Mouse (Mus musculus) fibroblast of lung, adult 2 months (primary cell): Measurements from ENCODE around the gene Grb7.

Source experiments
- DNase-seq: peaks from one replicate; pipeline ENCODE4 v3.0.0-alpha.2; 2011; ENCODE audit warnings: low read depth

Gene Grb7

DNA sequence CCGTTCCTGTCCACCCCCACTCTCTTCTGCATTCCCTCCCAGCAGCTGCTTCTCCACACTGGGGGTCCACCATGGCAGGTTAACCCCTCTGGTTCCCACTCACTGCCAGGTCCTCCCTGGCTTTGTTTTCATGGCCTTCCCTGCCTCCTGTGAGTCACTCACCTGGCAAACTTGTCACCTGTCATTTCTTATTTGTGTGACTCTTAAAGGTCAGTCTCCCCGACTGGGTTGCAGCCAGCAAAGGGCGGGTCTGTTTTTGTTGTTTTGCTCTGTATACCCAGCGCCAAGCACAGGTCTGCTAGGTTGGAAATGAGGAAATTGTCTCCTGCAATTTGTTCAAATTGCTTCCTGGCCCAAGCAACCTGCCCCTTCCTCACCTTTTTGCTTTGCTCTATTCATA lies 515 bp upstream of the Grb7 start:
- no peak for DNase-seq

DNA sequence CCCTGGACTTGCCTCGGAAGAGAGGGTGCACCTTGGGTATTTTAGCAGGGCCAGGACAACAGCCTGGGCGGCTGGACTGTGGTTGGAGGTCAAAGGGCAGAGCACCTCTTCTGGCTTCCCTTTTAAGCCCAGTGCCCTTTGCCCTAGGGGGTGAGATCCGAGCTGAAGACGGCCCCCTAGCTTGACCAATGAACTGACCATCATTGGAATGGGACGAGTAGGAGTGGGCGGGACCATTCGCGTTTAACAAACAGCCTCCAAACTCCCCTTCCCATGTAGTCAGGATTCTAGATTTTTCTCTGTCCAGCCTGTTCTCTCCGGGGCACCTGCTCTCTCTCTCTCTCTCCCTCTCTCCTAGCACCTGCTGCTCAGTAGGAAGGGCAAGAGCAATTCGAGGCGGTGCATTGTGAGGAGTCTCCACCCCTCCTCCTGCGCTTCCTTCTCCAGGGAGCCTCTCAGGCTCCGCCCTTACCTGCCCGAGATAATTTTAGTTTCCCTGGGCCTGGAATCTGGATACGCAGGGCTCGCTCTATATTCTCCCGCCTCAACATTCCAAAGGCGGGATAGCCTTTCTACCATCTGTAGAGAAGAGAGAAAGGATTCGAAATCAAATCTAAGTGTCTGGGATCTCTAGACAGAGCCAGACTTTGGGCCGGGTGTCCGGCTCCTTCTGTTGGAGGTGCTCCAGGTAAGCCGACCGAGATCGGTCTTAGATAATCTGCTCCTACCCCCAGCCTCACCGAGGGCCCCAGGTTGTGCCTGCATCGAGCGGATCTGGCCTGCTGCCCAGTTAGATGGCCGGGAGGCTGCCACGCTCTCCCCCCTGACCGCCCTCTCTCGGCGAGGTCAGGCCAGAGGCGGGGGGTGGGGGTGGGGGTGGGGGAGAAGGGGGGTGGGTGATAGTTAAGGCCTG lies 624 bp downstream of the Grb7 start:
- DNase-seq = no peak

DNA sequence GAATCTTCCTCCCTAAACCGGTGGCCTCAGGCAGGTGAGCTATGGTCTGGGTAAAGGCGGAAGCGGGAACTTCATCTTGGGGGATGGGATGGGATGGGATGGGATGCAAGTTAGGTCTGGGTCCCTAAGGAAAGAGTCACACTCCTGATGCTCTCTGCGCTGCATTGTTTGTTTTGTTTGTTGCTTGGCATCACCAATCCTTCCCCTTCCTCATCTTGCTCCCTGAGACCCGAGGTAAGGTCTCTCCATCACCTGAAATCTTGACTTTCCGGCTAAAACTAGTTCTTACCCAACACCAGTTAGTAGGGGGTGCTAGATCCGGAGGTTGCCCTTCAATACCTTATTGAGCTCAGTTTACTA lies 1.3 kb downstream of the Grb7 start:
- DNase-seq = no peak

- DNase-seq = no peak
Measured at GRCm38 (mm10) chr11:98448191-98448790, 2.1 kb downstream of the Grb7 start.

DNA sequence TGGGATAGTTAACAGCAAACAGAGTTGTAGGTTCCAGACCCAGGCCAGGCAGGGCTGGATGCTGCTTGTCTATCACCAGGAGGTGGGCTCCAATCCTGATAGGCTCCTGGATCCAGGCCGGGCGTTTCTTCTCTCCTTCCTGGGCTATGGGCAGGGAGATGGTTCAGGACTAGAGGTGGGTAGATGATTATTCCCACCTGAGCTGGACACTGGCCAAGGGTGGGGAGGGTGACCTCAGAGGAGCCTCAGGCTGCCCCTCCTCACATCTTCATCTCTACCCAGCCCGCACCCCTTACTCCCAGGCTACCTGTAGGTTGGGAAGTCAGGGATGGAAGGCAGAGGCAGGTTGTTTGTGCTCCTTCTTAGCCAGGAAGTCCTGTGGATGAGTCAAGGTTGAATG lies 3.2 kb downstream of the Grb7 start:
- no peak for DNase-seq

DNA sequence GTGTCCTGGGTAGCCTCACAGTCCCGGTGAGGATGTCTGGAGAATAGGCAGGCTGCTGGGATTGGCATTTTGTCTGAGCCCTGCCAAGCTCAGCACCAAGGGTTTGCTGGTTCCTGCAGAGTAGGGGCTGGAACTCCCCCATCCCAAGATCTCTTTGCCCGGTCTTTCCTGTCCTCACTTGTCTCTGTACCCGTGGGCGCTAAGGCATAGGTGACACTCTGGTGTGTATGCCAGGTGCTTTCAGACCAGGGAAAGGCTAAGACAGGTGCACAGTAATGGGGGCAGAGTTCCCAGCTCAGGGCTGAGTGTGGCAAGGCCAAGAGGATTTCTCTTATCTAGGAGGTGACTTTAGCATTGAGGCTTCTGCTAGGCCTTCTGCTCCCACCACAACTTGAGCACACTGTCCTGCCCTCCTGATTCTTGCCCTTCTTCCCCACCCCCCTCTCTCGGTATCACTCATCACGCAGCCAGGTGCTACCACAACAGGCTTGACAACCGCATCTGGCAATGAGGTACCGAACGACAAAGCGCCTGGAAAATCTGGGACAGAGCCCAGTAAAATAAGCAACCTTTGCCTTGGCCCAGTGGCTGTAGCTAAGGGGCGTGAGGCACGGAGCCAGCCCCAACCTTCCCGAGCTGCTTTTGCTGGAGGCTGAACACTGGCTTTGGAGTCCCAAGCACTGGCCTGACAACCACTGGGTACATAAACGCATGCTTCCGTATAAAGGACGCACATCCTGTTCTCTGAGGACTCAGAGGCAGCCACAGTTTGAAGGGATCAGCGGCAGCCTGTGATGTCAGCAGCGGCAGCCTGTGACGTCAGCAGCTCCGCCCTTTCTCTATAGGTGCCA lies 4.0 kb downstream of the Grb7 start:
- DNase-seq = no peak

DNA sequence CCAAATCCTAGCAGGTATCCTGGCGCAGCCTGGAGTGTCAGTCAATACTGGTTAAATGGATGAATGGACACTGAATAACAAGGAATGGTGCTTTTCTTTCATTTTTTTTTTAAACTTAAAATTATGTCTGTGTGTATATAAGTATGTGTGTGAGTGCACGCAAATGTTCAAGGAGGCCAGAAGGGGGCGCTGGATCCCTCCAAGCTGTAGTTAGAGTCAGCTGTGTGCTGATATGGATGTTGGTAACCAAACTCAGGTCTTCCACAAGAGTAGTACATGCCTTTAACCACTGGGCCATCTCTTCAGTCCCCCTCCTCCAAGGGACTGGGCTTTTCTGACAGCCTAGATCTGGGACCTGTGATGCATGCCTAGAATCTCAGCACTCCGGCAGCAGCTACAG lies 9.3 kb downstream of the Grb7 start:
- no peak for DNase-seq

DNA sequence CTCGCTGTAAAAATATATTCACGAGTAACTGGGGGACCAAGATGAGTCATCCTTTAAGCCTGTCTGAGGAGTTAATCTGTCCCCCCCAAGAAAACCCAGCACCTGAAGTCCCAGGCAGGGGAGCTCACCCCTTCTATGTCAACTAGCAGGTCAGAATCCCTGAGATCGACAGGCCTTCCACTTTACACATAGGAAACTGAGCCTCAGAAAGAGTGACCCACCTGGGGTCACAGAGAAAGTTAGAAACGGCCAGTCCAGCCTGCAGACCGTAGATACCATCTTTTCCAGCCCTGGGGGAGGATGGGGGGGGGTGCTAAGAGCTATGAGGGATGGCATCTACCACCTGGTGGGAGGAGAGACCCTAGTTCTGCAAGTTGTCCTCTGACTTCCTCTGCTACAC lies 10.4 kb downstream of the Grb7 start:
- DNase-seq = no peak

DNA sequence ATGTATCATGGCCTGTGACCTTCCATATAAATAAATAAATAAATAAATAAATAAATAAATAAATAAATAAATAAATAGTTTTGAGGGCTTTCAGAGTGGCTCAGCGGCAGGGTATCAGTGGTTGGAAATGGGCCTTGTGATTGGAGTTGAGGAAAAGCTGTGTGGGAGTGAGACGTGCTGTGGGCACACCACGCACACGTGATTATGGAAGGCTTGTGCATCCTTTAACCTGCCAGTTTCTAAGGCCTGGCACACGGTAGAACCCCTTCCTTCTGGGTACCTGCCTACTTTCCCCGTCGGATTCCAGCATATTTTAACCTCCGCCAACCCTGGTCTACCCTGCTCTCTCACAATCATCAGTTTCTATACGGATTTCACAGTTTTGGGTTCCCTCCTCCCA lies 10.8 kb downstream of the Grb7 start:
- DNase-seq = no peak

GRCm38 (mm10) chr11:98457367-98458120 lies 11.3 kb downstream of the Grb7 start:
- no peak for DNase-seq

GRCm38 (mm10) chr11:98458121-98458990 lies 12.2 kb downstream of the Grb7 start:
- DNase-seq = no peak

GRCm38 (mm10) chr11:98459071-98459741 lies 13.0 kb downstream of the Grb7 start:
- no peak for DNase-seq

DNA sequence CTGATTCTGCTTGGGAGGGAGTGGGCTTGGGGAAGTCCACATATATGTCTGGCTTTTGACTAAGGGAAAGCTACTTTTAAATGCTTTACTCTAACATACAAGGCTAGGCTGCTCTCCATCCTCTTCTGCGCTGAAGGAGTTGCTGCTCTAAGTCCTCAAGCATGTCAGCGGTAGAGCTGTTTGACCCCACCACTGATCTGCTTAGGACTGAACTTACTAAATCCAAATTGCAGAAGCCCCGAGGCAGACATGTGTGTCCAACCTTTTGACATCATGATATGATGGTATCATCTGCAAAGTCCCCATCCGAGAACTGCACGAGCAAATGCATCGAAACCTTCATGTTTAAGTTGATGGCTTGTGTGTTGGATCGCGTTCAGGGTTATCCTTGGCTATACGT lies 13.7 kb downstream of the Grb7 start:
- DNase-seq = no peak

DNA sequence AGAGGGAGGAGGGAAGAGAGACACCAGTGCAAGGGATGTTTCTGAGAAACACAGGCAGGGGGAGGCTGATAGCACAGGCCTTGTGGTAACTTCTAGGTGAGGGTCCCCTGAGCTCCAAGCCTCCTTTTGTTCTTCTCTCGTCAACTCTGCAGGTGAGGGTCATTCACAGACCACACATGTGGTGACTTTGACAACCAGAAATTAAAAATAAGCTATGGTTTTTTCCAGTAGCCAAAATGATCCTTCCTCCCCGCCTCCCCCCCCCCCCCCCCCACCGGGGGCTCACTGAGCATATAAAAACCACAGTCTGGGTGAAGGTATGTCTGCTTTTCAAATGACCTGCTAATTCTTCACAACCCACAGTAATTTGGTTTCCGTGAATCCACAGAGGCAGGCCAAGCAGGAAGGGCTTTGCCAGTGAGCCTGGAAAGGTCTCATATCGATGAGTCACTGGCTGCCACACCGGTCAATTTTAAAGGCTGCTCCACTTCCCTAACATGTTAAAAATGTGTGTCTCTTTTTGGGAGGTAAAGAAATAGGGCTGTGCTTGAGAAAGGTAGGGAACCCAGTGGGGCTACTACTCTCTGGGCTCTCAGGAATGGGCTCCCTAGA lies 15.0 kb downstream of the Grb7 start:
- DNase-seq = peak; percentile 57

GRCm38 (mm10) chr11:98462255-98462654 lies 16.1 kb downstream of the Grb7 start:
- DNase-seq = no peak

GRCm38 (mm10) chr11:98463911-98464310 lies 17.7 kb downstream of the Grb7 start:
- DNase-seq = no peak

DNA sequence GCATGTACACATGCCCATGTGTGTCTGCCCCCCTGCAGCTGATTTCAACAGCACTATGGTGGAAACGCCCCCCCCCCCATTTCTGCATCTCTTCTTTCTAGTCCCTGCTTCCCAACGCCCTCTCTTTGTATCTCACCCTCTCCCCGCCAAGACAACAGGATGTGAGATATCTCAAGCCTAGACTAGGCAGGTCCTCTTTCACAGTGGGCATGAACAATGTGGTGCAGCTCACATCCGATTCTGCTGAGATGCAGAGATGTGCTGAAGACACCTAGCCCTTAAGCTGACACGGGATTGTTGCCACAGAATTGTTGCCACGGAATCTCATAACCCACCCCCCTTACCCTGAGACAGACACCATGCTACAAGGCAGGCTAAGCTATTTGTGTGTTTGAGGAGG lies 18.3 kb downstream of the Grb7 start:
- DNase-seq = no peak

- peak; percentile 94 for DNase-seq
Measured at GRCm38 (mm10) chr11:98469761-98470714, 23.8 kb downstream of the Grb7 start.

DNA sequence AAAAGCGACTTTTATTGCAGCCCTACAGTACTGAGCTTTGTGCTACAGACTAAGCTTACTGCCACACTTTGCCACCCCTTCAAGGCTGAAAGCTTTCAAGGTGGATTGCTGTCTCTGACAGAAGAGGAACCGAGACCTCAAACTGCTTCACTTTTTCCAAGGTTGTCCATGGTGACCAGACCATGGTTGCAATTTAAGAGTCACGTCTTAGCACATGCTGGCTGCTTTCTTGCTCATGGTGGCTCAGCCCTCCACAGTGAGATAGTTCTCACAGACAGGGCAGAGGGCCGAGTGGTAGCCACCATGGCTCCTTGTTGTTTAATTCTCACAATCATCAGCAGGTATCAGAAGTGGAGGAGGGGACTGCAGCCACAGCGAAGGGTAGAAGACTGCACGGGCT lies 24.6 kb downstream of the Grb7 start:
- DNase-seq = no peak
